Mouse (Mus musculus) cerebellum, adult 2 months (tissue): ENCODE results near the gene Ints3.

ENCODE experiments used
- CTCF ChIP-seq: fragments of 200-500 bp; IDR thresholded peaks from 2 replicates; pipeline ENCODE4 v1.5.1; 2011; ENCODE audit warnings: low read depth, mild to moderate bottlenecking, control low read depth, low read length, moderate library complexity, borderline replicate concordance; ENCODE audit not compliant: insufficient read depth
- POLR2A ChIP-seq: fragments of 200-500 bp; IDR thresholded peaks from 2 replicates; pipeline ENCODE4 v1.6.1; 2011; ENCODE audit warnings: low read length, control low read depth, borderline replicate concordance; ENCODE audit not compliant: insufficient read depth

- no peak for TF ChIP-seq POLR2A
- no peak for TF ChIP-seq CTCF
Measured at GRCm38 (mm10) chr3:90448626-90449025, 15.2 kb upstream of the Ints3 start.
